Mouse (Mus musculus) C2C12 (cell line): ENCODE data around the gene Myt1l.

Source experiments
- CTCF ChIP-seq: IDR thresholded peaks from one replicate; pipeline ENCODE4 v1.5.1; 2011; ENCODE audit not compliant: control insufficient read depth, insufficient read depth, insufficient read length
- MAX ChIP-seq: IDR thresholded peaks from one replicate; pipeline ENCODE4 v1.6.1; 2011; ENCODE audit warnings: mild to moderate bottlenecking, control low read depth
- MYOG ChIP-seq: IDR thresholded peaks from one replicate; pipeline ENCODE4 v1.6.1; 2011; ENCODE audit not compliant: control insufficient read depth, insufficient read length; ENCODE audit errors: extremely low read depth

- TF ChIP-seq CTCF, result no peak
- TF ChIP-seq MYOG, result no peak
- no peak for TF ChIP-seq MAX
Measured at GRCm38 (mm10) chr12:29766158-29766557, 238.0 kb downstream of the Myt1l start.
